Mouse (Mus musculus) bone marrow macrophage, adult 2 months (primary cell): Measurements from ENCODE around the gene Got2. TPM values are rescaled to one million over a fixed set of nuclear protein-coding genes. Genes with fewer than 3 reads are reported as not detected.
"Not testable (repeated sequence)": the region's sequence is repeated elsewhere in the genome, so short reads cannot be mapped to it uniquely, and the experiment has no call there.

ENCODE experiments used
- H3K27ac ChIP-seq: 2 replicates; pipeline ENCODE4 v1.5.1; 2012; ENCODE audit warnings: low read depth, low read length; ENCODE audit not compliant: insufficient read depth
- H3K4me1 ChIP-seq: 2 replicates; pipeline ENCODE4 v1.6.1; 2012; ENCODE audit warnings: low read length; ENCODE audit not compliant: control insufficient read depth, insufficient read depth
- H3K4me3 ChIP-seq: 2 replicates; pipeline ENCODE4 v1.5.1; 2012; ENCODE audit warnings: mild to moderate bottlenecking, low read length, moderate library complexity; ENCODE audit not compliant: insufficient read depth
- CTCF ChIP-seq: IDR thresholded peaks from 2 replicates; pipeline ENCODE4 v1.5.1; 2012; ENCODE audit warnings: low read depth, mild to moderate bottlenecking, low read length, moderate library complexity
- POLR2A ChIP-seq: IDR thresholded peaks from 2 replicates; pipeline ENCODE4 v1.6.1; 2012; ENCODE audit warnings: mild to moderate bottlenecking, low read depth, low read length, borderline replicate concordance
- polyA plus RNA-seq: library from polyadenylated mRNA; stranded (reverse); fragments of >200 nt; gene quantifications from 2 replicates; pipeline ENCODE4 v1.2.4, GENCODE M21; 2012; ENCODE audit not compliant: missing spikeins, insufficient read depth, insufficient read length

Gene Got2
- polyA plus RNA-seq, 1 experiment: 66.5 TPM

- no peak for TF ChIP-seq CTCF
- TF ChIP-seq POLR2A: no peak
- H3K4me3 ChIP-seq: no peak overlapping the region
- 0 out of 2 replicates have a peak, but pooled peaks cover 2% of the 10 kb centered on the region for H3K4me1 ChIP-seq
- H3K27ac ChIP-seq: no peak overlapping the region
These were observed 13.1 kb downstream of the Got2 start for GRCm38 (mm10) chr8:95875270-95875669.

- Histone ChIP-seq H3K4me3 (no peak overlapping the region), H3K4me1 (no peaks in the 10 kb centered on the region), H3K27ac (no peak overlapping the region)
- TF ChIP-seq POLR2A: no peak
- no peak for TF ChIP-seq CTCF
These were observed 16.7 kb downstream of the Got2 start for GRCm38 (mm10) chr8:95871690-95872089.

- H3K4me1 ChIP-seq, H3K4me3 ChIP-seq, H3K27ac ChIP-seq: not testable (repeated sequence)
These were observed 23.5 kb downstream of the Got2 start for GRCm38 (mm10) chr8:95864851-95865250.

- not testable (repeated sequence) for H3K27ac ChIP-seq, H3K4me3 ChIP-seq, H3K4me1 ChIP-seq
These were observed 24.4 kb downstream of the Got2 start for GRCm38 (mm10) chr8:95863761-95864440.

- no peak for TF ChIP-seq CTCF
- TF ChIP-seq POLR2A: no peak
- Histone ChIP-seq H3K27ac (no peak overlapping the region), H3K4me1 (peaks cover 16% of the 10 kb centered on the region), H3K4me3 (no peak overlapping the region)
These were observed 34.2 kb downstream of the Got2 start for GRCm38 (mm10) chr8:95854174-95854573.

GRCm38 (mm10) chr8:95853102-95853843, 35.1 kb downstream of the Got2 start, which contains the start of gene Slc38a7:
Gene Slc38a7, minus strand, starts transcription at chr8:95853539.
- H3K27ac ChIP-seq: peak within 1 kb of the TSS; percentile 87
- peaks cover 16% of the 10 kb centered on the region for H3K4me1 ChIP-seq
- peak within 1 kb of the TSS; percentile 86 for H3K4me3 ChIP-seq
- TF ChIP-seq POLR2A (no peak), CTCF (no peak)

- TF ChIP-seq POLR2A (no peak), CTCF (no peak)
- Histone ChIP-seq H3K27ac (peak overlapping the region; percentile 87), H3K4me1 (peaks cover 16% of the 10 kb centered on the region), H3K4me3 (peak overlapping the region; percentile 86)
These were observed 36.1 kb downstream of the Got2 start for GRCm38 (mm10) chr8:95852290-95852689.

- TF ChIP-seq POLR2A (no peak), CTCF (no peak)
- H3K27ac ChIP-seq: no peak overlapping the region
These were observed 38.0 kb downstream of the Got2 start for GRCm38 (mm10) chr8:95850326-95850725.

GRCm38 (mm10) chr8:95848734-95849464, 39.4 kb downstream of the Got2 start:
- Histone ChIP-seq H3K4me1 (peaks cover 16% of the 10 kb centered on the region), H3K27ac (no peak overlapping the region), H3K4me3 (no peak overlapping the region)
- TF ChIP-seq CTCF: no peak
- no peak for TF ChIP-seq POLR2A

More at GRCm38 (mm10) chr8:95850326-95850725, 38.0 kb downstream of the Got2 start:
- H3K4me3 ChIP-seq: no peak overlapping the region
- H3K4me1 ChIP-seq: peaks cover 16% of the 10 kb centered on the region

- no peak overlapping the region for H3K4me3 ChIP-seq
- TF ChIP-seq POLR2A (no peak), CTCF (no peak)
- peaks cover 13% of the 10 kb centered on the region for H3K4me1 ChIP-seq
- H3K27ac ChIP-seq: no peak overlapping the region
These were observed 40.2 kb downstream of the Got2 start for GRCm38 (mm10) chr8:95848061-95848551.
